Mouse (Mus musculus) retina, embryonic 14.5 days (tissue): ENCODE results near the gene Tk1.
"Not testable (repeated sequence)": the region's sequence is repeated elsewhere in the genome, so short reads cannot be mapped to it uniquely, and the experiment has no call there.

Experiments
- DNase-seq: peaks from one replicate; pipeline ENCODE4 v3.0.0-alpha.2; 2015; ENCODE audit warnings: low spot score

Tk1 gene

DNA sequence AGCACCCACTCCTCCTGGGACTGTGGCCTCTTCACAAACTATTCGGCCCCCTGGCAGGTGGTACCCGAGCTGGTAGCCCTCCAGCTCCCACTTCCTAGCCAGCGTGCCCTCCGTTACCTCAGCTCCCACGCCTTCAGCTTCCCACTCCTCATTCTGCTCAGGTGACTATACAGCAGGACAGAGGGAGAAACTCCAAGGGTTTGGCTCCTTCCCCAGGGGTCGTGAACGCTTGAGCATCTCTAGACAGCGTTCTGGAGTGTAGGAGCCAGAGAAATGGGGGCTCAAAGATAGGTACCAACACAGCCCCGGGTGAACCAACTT lies 34.5 kb downstream of the Tk1 start:
- DNase-seq: no peak

DNA sequence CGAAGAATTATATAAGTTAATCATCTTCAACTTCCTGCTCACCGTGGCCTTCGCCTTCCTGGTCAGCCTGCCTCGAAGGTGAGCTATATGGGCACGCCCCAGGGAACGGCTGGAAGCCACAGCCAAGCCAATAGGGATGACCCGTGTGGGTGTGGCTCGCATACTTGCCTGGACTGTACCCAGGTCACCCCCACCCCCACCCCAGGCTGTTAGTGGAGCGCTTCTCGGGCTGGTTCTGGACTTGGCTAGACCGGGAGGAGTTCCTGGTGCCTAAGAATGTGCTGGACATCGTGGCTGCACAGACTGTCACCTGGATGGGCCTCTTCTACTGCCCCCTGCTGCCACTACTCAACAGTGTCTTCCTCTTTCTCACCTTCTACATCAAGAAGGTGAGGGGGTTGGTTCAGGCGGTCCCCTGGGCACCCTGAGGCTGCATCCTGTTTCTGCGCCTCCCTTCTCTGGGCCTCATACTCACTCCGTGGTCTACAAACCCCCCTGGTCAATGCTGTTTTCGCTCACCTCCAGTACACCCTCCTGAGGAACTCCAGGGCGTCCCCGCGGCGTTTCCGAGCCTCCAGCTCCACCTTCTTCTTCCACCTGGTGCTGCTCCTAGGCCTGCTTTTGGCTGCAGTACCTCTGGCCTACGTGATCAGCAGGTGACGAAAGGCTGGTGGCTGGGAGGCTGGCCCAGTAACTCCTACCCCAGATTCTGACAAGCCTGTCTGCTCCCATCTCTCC lies 35.0 kb downstream of the Tk1 start:
- DNase-seq: peak; percentile 24

DNA sequence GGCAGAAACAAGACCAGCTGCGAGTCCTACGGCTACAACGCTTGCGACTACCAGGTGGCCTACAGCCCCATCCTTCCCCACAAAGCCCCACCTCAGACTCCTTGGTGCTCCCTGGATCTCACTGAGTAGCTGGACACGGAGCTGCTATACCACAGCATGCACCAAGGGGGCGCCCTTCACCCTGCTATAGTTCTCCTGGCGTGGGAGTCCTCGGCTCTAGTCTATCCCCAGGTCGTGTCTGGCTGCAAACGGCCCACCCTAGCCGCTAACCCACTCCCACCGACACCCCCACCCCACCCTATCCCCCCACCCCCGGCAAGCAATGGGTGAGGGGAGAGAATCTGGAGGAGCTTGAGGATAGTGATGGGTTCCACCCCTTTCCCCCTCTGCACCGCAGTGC lies 35.6 kb downstream of the Tk1 start:
- peak; percentile 83 for DNase-seq

GRCm38 (mm10) chr11:117788481-117788880 lies 37.4 kb downstream of the Tk1 start:
- not testable (repeated sequence) for DNase-seq

GRCm38 (mm10) chr11:117786294-117786693 lies 39.6 kb downstream of the Tk1 start:
- DNase-seq: peak; percentile 26

DNA sequence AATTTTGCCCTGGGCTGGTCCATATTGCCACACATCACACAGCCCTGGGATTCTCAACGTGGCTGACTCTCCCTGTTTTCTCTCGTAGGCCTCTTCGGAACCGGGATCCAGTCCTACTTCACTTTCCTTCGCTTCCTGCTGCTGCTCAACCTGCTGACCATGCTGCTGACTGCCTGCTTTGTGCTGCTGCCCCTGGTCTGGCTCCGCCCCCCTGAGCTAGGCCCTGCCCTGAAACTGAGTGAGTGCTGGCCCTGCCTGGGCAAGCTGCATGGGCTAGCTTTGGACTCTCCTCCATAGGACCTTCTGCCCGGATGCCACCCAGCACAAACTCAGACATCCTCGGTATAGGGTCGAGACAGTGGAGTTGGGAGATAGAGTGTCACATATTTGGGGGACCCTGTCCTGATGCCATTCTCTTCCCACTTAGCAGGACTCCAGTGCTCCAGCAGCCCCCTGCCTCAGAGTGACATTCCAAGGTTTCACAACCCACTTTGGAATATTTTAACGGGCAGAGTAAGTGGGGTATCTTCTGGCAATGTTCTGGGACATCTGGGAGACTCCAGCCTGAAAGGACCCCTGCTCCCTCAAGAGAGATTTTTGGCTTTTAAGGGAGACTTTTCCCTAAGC lies 42.1 kb downstream of the Tk1 start:
- DNase-seq: peak; percentile 23

DNA sequence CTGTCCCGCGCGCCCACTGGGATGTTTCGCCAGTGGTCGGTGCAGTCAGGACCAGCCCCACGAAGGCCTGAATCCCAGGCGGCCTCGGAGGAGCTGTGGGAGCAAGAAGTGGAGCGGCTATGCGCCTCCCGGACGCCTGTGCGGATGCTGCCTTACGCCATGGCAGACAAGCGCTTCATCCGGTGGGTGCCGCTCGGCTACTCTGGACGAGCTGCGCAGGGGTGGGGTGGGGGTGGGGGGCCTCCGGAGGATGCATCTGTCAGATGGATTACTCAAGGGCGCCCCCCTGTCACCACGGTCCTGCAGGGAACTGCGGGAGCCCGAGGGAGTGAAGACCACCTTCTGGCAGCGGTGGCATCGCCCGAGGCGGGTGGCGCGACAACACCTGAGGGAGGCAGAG lies 42.8 kb downstream of the Tk1 start:
- peak; percentile 82 for DNase-seq

DNA sequence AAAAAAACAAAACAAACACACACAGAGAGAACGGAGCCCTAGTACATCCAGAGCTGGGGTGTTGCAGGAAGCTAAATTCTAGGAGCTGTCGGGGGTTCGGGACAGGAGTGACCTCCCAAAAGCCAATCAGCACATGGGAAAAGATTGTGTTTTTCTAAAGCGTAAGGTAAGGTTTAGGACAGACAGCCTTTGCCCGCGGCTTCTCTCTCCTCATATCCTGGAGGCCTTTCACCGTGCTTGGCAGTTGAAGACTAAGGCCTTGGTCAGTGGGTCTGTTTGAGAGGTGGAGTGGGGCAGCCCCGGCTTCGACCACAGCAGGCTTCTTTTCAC lies 43.2 kb downstream of the Tk1 start:
- no peak for DNase-seq

DNA sequence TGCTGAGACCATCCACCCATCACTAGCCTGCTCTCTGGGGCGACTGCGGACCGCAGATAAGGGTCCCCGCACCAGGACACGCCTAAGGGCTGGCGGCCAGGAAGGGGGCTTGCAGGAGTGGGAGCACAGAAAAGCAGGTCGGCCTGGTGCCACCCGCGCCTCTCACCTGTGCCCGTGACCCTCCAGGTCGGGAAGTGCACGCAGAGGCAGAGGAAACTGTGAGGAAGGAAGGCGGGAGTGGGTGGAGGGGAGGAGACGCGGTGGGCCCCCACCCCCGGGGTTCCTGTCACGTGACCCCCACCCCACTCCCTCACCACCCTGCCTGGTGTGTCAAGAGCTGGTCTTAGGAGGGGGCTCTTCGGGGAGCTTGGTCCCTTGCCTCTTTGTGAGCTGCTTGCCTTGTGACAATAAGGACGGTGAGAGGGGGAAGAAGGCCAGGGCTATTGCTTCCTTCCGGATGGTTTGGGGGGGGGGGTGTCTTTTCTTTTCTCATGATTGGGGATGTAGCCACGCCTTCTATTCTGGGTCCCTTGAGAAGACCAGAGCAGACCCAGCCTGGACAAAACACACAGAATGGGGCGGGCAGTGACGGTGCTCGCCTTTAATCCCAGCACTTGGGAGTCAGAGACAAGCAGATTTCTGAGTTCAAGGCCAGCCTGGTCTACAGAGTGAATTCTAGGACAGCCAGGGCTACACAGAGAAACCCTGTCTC lies 43.7 kb downstream of the Tk1 start, which contains the start of the genes Tmc8 and Tmc6:
Gene Tmc8 (plus strand): TSS at position 84 of the 712 bp plus-strand sequence.
Gene Tmc6 (minus strand): TSS at position 206 of the 712 bp plus-strand sequence.
- no peak for DNase-seq

DNA sequence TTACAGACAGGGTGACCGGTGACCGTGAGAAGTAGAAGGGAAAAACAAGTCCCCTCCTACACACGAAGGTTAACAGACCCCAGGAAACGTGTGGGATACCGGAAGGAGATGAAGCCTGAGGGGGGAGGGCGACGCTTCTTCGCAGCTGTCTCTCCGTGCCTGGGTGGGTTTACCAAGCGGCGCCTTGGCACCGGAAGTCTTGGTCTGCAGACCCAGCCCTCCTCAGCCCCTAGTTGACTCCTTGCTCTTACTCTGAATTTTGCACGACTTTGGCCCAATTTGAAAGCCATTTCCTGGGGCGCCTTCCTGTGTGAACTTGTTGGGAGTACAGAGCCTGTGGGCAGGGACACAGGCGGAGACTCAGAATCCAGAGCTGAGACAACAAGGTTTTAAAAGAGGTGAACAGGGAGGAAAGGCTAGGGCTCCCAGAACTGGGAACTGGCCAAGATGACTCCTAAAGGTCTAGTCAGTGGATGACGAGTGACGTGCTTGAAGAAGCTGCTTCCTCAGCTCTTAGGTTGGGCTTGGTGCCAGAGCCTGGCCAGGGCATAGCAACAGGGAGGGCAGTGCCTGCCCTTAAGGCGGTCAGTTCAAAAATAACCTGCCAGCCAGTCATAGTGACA lies 44.6 kb downstream of the Tk1 start:
- DNase-seq: no peak

DNA sequence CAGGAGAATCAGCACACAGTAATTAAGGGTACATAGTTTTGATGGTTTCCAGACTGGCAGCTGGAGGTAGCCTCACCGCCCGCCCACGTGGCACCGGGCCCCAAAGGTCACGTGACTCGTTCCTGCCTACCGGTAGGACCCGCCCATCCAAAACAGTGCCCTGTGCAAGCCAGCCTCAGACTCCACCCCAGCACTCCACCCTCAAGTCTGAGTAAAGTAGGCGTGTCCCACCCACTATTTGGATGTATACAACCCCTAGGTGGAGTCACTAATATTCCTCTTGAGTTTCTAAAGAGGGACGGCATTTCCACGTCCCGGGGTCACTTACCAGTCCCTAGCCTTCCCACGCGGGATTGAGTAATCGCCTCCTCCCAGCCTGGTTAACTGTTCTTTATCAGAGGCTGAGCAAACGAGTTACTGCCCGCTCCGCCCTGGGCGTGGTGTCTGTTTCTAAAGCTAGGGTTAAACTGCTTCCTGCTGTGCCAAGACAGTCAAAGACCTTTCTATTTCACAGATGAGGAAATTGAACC lies 45.2 kb downstream of the Tk1 start:
- DNase-seq: peak; percentile 61

GRCm38 (mm10) chr11:117780199-117780515 lies 45.7 kb downstream of the Tk1 start:
- no peak for DNase-seq

- peak; percentile 67 for DNase-seq
Measured at GRCm38 (mm10) chr11:117779434-117780198, 46.3 kb downstream of the Tk1 start.

GRCm38 (mm10) chr11:117778851-117779433 lies 47.0 kb downstream of the Tk1 start:
- no peak for DNase-seq

GRCm38 (mm10) chr11:117778031-117778430 lies 47.9 kb downstream of the Tk1 start:
- DNase-seq: no peak

GRCm38 (mm10) chr11:117777111-117777510 lies 48.8 kb downstream of the Tk1 start:
- no peak for DNase-seq

GRCm38 (mm10) chr11:117776085-117776792 lies 49.7 kb downstream of the Tk1 start:
- no peak for DNase-seq

- DNase-seq: no peak
Measured at GRCm38 (mm10) chr11:117775540-117775939, 50.4 kb downstream of the Tk1 start.

- no peak for DNase-seq
Measured at GRCm38 (mm10) chr11:117774925-117775324, 51.0 kb downstream of the Tk1 start.

DNA sequence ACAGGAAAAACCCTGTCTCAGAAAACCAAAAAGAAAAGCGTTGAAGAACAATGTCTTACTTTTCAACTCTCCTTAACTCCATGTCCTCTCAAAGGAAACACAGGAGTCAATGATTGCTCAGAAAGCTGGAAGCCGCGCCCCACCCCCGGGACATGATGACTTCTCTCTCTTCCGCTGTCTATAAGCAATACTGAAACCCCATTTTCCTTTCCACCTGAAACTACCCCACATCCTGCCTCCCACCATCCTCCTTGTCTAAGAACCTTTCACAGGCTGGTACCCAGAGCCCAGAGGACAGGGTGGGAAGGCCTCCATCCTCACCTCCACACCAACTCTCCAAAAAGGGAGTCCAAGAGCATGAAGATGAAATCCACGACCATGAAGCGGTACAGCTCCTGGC lies 53.5 kb downstream of the Tk1 start:
- DNase-seq: no peak

DNA sequence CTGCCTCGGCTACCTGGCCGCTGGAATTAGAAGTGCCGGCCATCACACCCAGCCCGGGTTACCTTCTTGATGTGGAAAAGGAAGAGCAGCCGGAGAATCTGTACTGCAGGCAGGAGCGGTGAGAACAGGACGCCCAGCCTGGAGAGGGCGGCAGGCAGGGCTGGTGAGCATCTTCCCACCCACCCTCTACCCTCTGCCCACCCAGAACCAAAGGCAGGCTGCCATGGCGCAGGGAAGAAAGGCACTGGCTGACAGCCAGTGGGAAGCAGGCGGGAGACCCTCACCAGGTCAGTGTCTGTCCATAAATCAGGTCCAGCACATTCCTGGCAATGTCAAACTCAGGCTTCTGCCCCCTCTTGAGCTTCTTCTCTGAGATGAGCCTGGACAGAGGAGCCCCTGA lies 55.5 kb downstream of the Tk1 start:
- DNase-seq: no peak
